Comparison of ENCODE assay signal across 9 mouse cellular contexts in genomic region chr17:72603118-72603885, GRCm38 (mm10). TPM values are rescaled to one million over a fixed set of nuclear protein-coding genes. Genes with fewer than 3 reads are reported as not detected.
DNase-seq lines count a peak whose midpoint lies in the region; ATAC-seq and TF ChIP-seq lines count a peak whose summit lies in the region.
"Had no signal": no experiment of that assay in that cellular context is flagged by ENCODE, and none has a peak within 500 bp of the region (broad histone marks: within the 10 kb centered on the region; RNA-seq: fewer than 3 reads in every experiment).

No protein-coding gene starts in this region.

- H3K4me1 ChIP-seq in heart, embryonic 13.5 days: peaks cover 18% of the 10 kb centered on the region
- H3K4me1 ChIP-seq in midbrain, postnatal 0 days (ENCODE audit: insufficient read depth, low read length): no peaks in the 10 kb centered on the region
- peaks cover 12% of the 10 kb centered on the region for H3K4me1 ChIP-seq in stomach, embryonic 15.5 days

- peak; percentile 40 for ATAC-seq in heart, embryonic 13.5 days (ENCODE audit: extremely low read depth, insufficient number of reproducible peaks, low FRiP score, low TSS enrichment)
- ATAC-seq in midbrain, postnatal 0 days (ENCODE audit: low FRiP score): 0 out of 2 replicates have a peak, but pooled peaks have one; percentile 17
- peak; percentile 73; the same call in 1 of the 2 replicates for ATAC-seq in stomach, embryonic 15.5 days (ENCODE audit: insufficient read depth, low FRiP score, low read depth)

- peaks cover 49% of the 10 kb centered on the region for H3K27me3 ChIP-seq in heart, embryonic 13.5 days (replicated peaks)
- H3K27me3 ChIP-seq in midbrain, postnatal 0 days (ENCODE audit: insufficient read depth, low read length): 0 out of 2 replicates have a peak, but pooled peaks cover 6% of the 10 kb centered on the region
- H3K27me3 ChIP-seq in stomach, embryonic 15.5 days (replicated peaks): peaks cover 30% of the 10 kb centered on the region

- no peak overlapping the region for H3K9ac ChIP-seq in heart, embryonic 13.5 days
- peak overlapping the region; percentile 55 for H3K9ac ChIP-seq in midbrain, postnatal 0 days (replicated peaks; ENCODE audit: low read length, poor library complexity, severe bottlenecking)
- no peak overlapping the region for H3K9ac ChIP-seq in stomach, embryonic 15.5 days
- H3K9ac ChIP-seq: liver, embryonic 15.5 days had no signal

- H3K27ac ChIP-seq in heart, embryonic 13.5 days (replicated peaks): no peak overlapping the region
- no peak overlapping the region for H3K27ac ChIP-seq in midbrain, postnatal 0 days (ENCODE audit: low read depth, low read length)
- no peak overlapping the region for H3K27ac ChIP-seq in stomach, embryonic 15.5 days
- H3K27ac ChIP-seq: liver, embryonic 15.5 days had no signal

- H3K4me3 ChIP-seq in heart, embryonic 13.5 days: peak overlapping the region; percentile 53
- H3K4me3 ChIP-seq in midbrain, postnatal 0 days (ENCODE audit: low read depth, low read length): peak overlapping the region; percentile 64
- peak overlapping the region; percentile 45 for H3K4me3 ChIP-seq in stomach, embryonic 15.5 days (replicated peaks)

- peak overlapping the region; percentile 87 for H3K4me2 ChIP-seq in heart, embryonic 13.5 days
- H3K4me2 ChIP-seq in midbrain, postnatal 0 days (ENCODE audit: low read depth, low read length, poor library complexity, severe bottlenecking): peak overlapping the region; percentile 89
- H3K4me2 ChIP-seq in stomach, embryonic 15.5 days: peak overlapping the region; percentile 89

- H3K36me3 ChIP-seq in heart, embryonic 13.5 days: no peaks in the 10 kb centered on the region
- H3K36me3 ChIP-seq in midbrain, postnatal 0 days (ENCODE audit: insufficient read depth, low read length): no peaks in the 10 kb centered on the region
- no peaks in the 10 kb centered on the region for H3K36me3 ChIP-seq in stomach, embryonic 15.5 days
- H3K36me3 ChIP-seq: liver, embryonic 15.5 days had no signal

- TF ChIP-seq CTCF in midbrain, postnatal 0 days (IDR thresholded peaks at IDR 0.05): no peak

- H3K9me3 ChIP-seq in heart, embryonic 13.5 days: no peaks in the 10 kb centered on the region
- no peaks in the 10 kb centered on the region for H3K9me3 ChIP-seq in midbrain, postnatal 0 days (ENCODE audit: low read length)
- H3K9me3 ChIP-seq in stomach, embryonic 15.5 days: no peaks in the 10 kb centered on the region
- H3K9me3 ChIP-seq: liver, embryonic 15.5 days had no signal

- WGBS in heart, embryonic 13.5 days: 2% methylated on average over 40 of the region's 40 CpGs
- WGBS in midbrain, postnatal 0 days: under 1% methylated on average over 40 of the region's 40 CpGs
- WGBS in stomach, embryonic 15.5 days: under 1% methylated on average over 40 of the region's 40 CpGs

- DNase-seq in spleen, adult 18-20 months: peak; percentile 15 to 57
- DNase-seq in spleen, adult 12 weeks (ENCODE audit: low spot score): no peak
- peak; percentile 2 for DNase-seq in fibroblast of lung, adult 2 months (ENCODE audit: low read depth)
- DNase-seq in kidney, adult 9 months: peak; percentile 81
- DNase-seq in liver: peak; percentile 76
- DNase-seq in midbrain, postnatal 0 days (ENCODE audit: low spot score): peak; percentile 66

RNA-seq across cellular contexts. Expression of gene Alk, which starts 1.1 kb away (rescaled TPM):
- 0.44 and 0.51 TPM in 2 replicates for polyA plus RNA-seq in heart, embryonic 13.5 days (2015; fragmentation: Nextera tagmentation; extraction: Ambion mirVana)
- total RNA-seq in midbrain, postnatal 0 days (2014; rRNA removed): 17.6 and 33.0 TPM in 2 replicates
- polyA plus RNA-seq in midbrain, postnatal 0 days (2015; fragmentation: Nextera tagmentation; extraction: Ambion mirVana): 3.6 and 5.2 TPM in 2 replicates
- polyA plus RNA-seq in stomach, embryonic 15.5 days (2015; fragmentation: Nextera tagmentation; extraction: Ambion mirVana): 1.6 and 1.7 TPM in 2 replicates

Comparison
In these comparisons a context has a peak if more than half of its experiments do, and no peak if none do; other contexts are left out.
1. ATAC-seq: peak in every context shown above with its lines; median percentile 73 in stomach, embryonic 15.5 days; 40 in heart, embryonic 13.5 days; 17 in midbrain, postnatal 0 days.